Mouse (Mus musculus) kidney, adult 2 months (tissue): ENCODE data around the gene Arhgef26. TPM values are rescaled to one million over a fixed set of nuclear protein-coding genes. Genes with fewer than 3 reads are reported as not detected.

ENCODE experiments used
- DNase-seq: peaks from one replicate; pipeline ENCODE4 v3.0.0; 2021
- H3K27ac ChIP-seq: fragments of 200-500 bp; 2 replicates; pipeline ENCODE4 v1.5.1; 2012; ENCODE audit warnings: low read depth, low read length, control low read depth, inconsistent platforms; ENCODE audit not compliant: insufficient read depth
- H3K27me3 ChIP-seq: fragments of 200-500 bp; replicated peaks from 2 replicates; pipeline ENCODE4 v1.6.1; 2012; ENCODE audit warnings: mild to moderate bottlenecking, moderate library complexity, low read length, inconsistent platforms; ENCODE audit not compliant: control insufficient read depth, insufficient read depth
- H3K36me3 ChIP-seq: fragments of 200-500 bp; 2 replicates; pipeline ENCODE4 v1.6.1; 2012; ENCODE audit warnings: mild to moderate bottlenecking, moderate library complexity, low read length, inconsistent platforms; ENCODE audit not compliant: control insufficient read depth, insufficient read depth
- H3K4me1 ChIP-seq: fragments of 200-500 bp; 2 replicates; pipeline ENCODE4 v1.6.1; 2011; ENCODE audit warnings: low read length; ENCODE audit not compliant: control insufficient read depth, insufficient read depth
- H3K4me3 ChIP-seq: fragments of 200-500 bp; 2 replicates; pipeline ENCODE4 v1.5.1; 2011; ENCODE audit warnings: mild to moderate bottlenecking, low read depth, low read length, control low read depth; ENCODE audit not compliant: insufficient read depth
- CTCF ChIP-seq: fragments of 200-500 bp; conservative IDR thresholded peaks from 2 replicates; pipeline ENCODE4 v1.5.1; 2011; ENCODE audit warnings: low read depth, mild to moderate bottlenecking, control low read depth, low read length, moderate library complexity, mixed read lengths; ENCODE audit not compliant: insufficient read depth, insufficient read length
- POLR2A ChIP-seq: fragments of 200-500 bp; IDR thresholded peaks from one replicate; pipeline ENCODE4 v1.6.1; 2011; ENCODE audit warnings: low read depth, low read length, control low read depth
- WGBS: fragments of 180-500 bp; shearing (Covaris S2); methylation state at CpG from one replicate; pipeline ENCODE4 v1.1.7; 2018; 5-methylcytosine and 5-hydroxymethylcytosine counted together
- polyA plus RNA-seq: library from polyadenylated mRNA; depleted of rRNA; stranded (reverse); fragments of >200 nt; gene quantifications from 2 replicates; pipeline ENCODE4 v1.2.3, GENCODE M21; 2012

Arhgef26 gene
- polyA plus RNA-seq, 1 experiment = 1.6 TPM

- DNase-seq = no peak
- no peak overlapping the region for H3K4me3 ChIP-seq
- no peaks in the 10 kb centered on the region for H3K36me3 ChIP-seq
- no peaks in the 10 kb centered on the region for H3K27me3 ChIP-seq
- H3K27ac ChIP-seq = no peak overlapping the region
- no peaks in the 10 kb centered on the region for H3K4me1 ChIP-seq
- no peak for TF ChIP-seq POLR2A
- TF ChIP-seq CTCF = no peak
- WGBS = 96% methylated on average over 4 of the region's 4 CpGs
These were observed 14.7 kb downstream of the Arhgef26 start for GRCm38 (mm10) chr3:62352876-62353275.

- Histone ChIP-seq H3K27ac (no peak overlapping the region), H3K36me3 (no peaks in the 10 kb centered on the region), H3K4me3 (no peak overlapping the region), H3K4me1 (no peaks in the 10 kb centered on the region), H3K27me3 (no peaks in the 10 kb centered on the region)
- TF ChIP-seq CTCF (no peak), POLR2A (no peak)
- DNase-seq = no peak
- 89% methylated on average over 5 of the region's 5 CpGs for WGBS
These were observed 29.7 kb downstream of the Arhgef26 start for GRCm38 (mm10) chr3:62367882-62368281.

GRCm38 (mm10) chr3:62372841-62373240 lies 34.7 kb downstream of the Arhgef26 start:
- TF ChIP-seq CTCF = no peak
- no peaks in the 10 kb centered on the region for H3K27me3 ChIP-seq
- DNase-seq = no peak
- no peak overlapping the region for H3K4me3 ChIP-seq
- H3K27ac ChIP-seq = no peak overlapping the region
- 73% methylated on average over 2 of the region's 2 CpGs for WGBS
- 0 out of 2 replicates have a peak, but pooled peaks cover 3% of the 10 kb centered on the region for H3K4me1 ChIP-seq
- no peaks in the 10 kb centered on the region for H3K36me3 ChIP-seq

GRCm38 (mm10) chr3:62374346-62374745 lies 36.2 kb downstream of the Arhgef26 start:
- Histone ChIP-seq H3K27me3 (no peaks in the 10 kb centered on the region), H3K4me1 (0 out of 2 replicates have a peak, but pooled peaks cover 3% of the 10 kb centered on the region), H3K4me3 (no peak overlapping the region), H3K36me3 (no peaks in the 10 kb centered on the region), H3K27ac (peak overlapping the region; percentile 75)
- 35% methylated on average over 4 of the region's 4 CpGs for WGBS
- no peak for TF ChIP-seq CTCF
- TF ChIP-seq POLR2A = no peak
- DNase-seq = peak; percentile 81

- DNase-seq = peak; percentile 89
- WGBS = 54% methylated on average over 6 of the region's 6 CpGs
- H3K4me1 ChIP-seq = 0 out of 2 replicates have a peak, but pooled peaks cover 3% of the 10 kb centered on the region
- H3K36me3 ChIP-seq = no peaks in the 10 kb centered on the region
- no peaks in the 10 kb centered on the region for H3K27me3 ChIP-seq
- H3K4me3 ChIP-seq = no peak overlapping the region
- TF ChIP-seq CTCF = no peak
- no peak for TF ChIP-seq POLR2A
- peak overlapping the region; percentile 75 for H3K27ac ChIP-seq
These were observed 36.7 kb downstream of the Arhgef26 start for GRCm38 (mm10) chr3:62374831-62375230.

- TF ChIP-seq CTCF (no peak), POLR2A (no peak)
- Histone ChIP-seq H3K27ac (no peak overlapping the region), H3K27me3 (no peaks in the 10 kb centered on the region), H3K36me3 (no peaks in the 10 kb centered on the region), H3K4me1 (0 out of 2 replicates have a peak, but pooled peaks cover 3% of the 10 kb centered on the region), H3K4me3 (no peak overlapping the region)
- DNase-seq = no peak
- 88% methylated on average over 2 of the region's 2 CpGs for WGBS
These were observed 38.6 kb downstream of the Arhgef26 start for GRCm38 (mm10) chr3:62376719-62377118.

GRCm38 (mm10) chr3:62379946-62380345 lies 41.8 kb downstream of the Arhgef26 start:
- DNase-seq = no peak
- Histone ChIP-seq H3K27ac (no peak overlapping the region), H3K4me1 (no peaks in the 10 kb centered on the region), H3K27me3 (no peaks in the 10 kb centered on the region), H3K4me3 (no peak overlapping the region), H3K36me3 (no peaks in the 10 kb centered on the region)
- TF ChIP-seq POLR2A (no peak), CTCF (no peak)
- WGBS = 42% methylated on average over 5 of the region's 5 CpGs
